Mouse (Mus musculus): Measurements from ENCODE around the gene Zfp189. TPM values are rescaled to one million over a fixed set of nuclear protein-coding genes. Genes with fewer than 3 reads are reported as not detected.

Zfp189 gene
- polyA plus RNA-seq, 1 experiment from 2014 or later = 11.8 TPM

DNA sequence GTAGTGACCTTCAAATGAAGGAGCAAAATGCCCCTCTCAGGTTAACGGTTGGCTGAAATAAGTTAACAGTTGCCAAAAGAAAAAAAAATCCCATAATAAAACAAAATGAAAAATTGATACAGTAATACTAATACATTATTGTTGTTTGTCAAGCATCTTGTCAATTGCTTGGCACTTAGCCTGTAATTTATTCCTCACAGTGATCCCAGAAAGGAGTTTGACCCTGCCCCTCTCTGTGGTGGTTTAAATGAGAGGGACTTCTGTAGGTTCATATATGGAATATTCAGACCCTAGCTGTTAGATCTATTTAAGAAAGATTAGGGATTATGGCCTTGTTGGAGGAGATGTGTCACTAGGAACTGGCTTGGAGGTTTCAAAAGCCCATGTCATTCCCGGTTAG is 25.1 kb downstream of the Zfp189 start:
- WGBS = 90% methylated on average over 2 of the region's 2 CpGs
- no peak for ATAC-seq (ENCODE audit: low FRiP score, low read depth)

DNA sequence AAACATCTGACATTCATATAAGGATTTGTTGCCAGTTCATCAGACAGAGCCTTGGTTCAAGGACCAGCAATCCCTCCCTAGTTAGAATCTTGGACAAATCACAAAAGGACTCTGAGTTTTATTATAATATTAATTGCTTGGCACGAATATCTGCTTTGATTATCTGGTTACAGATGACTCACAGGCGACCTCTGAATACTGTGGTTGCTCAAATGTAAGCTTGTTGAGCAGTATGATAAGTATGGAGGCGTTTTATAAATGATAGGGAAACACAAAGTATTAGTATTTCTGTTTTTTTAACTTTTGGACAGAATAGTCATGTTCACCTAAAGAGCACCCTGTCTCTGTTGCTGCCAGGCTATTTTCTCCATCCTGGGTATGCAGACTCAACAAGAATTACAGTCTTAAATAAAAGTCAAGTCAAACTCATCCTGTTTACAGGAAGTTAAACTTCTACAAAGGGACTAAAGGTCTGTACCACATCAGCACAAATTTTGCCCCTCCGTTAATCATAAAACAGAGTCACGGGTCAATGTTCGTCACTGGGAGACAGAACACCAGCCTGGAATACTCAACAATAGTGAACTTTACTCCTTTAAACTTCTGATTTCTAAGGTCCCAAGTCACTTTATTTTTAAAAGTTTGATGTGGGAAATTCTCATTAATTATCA is 26.0 kb downstream of the Zfp189 start:
- H3K4me3 ChIP-seq = no peak overlapping the region
- WGBS = 76% methylated on average over 6 of the region's 6 CpGs

More for the DNA sequence above, 25.1 kb downstream of the Zfp189 start:
- no peaks in the 10 kb centered on the region for H3K9me3 ChIP-seq
- no peak overlapping the region for H3K9ac ChIP-seq
- H3K4me3 ChIP-seq = no peak overlapping the region
- H3K4me2 ChIP-seq = no peak overlapping the region
- no peak overlapping the region for H3K27ac ChIP-seq (replicated peaks)
- H3K4me1 ChIP-seq (replicated peaks) = no peaks in the 10 kb centered on the region
- H3K36me3 ChIP-seq = no peaks in the 10 kb centered on the region
- H3K27me3 ChIP-seq = no peaks in the 10 kb centered on the region

DNA sequence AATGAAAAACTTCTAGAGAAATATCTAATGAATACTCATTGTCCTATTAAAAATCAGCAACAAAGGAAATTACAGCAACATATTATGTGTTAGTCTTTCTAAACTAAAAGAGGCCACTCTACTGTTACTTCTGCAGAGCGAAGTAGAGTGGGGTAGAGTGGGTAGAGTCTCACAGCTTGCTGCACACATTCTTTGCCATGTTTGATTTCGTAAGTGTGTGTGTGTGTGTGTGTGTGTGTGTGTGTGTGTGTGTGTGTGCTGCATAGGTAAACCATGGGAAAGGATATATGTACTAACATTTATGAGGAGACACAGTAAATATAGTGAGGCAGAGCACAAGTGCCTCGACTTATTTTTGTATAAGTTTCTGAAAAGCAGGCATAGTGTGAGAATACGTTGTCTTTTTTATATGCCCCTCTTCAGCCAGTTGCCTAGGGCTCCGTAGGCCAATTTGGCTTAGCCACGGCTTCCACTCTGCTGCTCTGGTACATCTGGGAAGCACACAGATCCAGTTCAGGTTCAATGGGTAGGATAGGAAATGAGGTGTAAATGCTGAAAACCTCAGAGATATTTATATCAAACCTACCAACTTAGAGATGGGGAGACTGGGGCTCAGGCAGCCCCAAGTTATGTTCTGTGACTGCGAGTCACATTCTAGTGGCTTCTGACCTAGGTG is 26.7 kb downstream of the Zfp189 start:
- H3K4me3 ChIP-seq = no peak overlapping the region
- H3K27me3 ChIP-seq = no peaks in the 10 kb centered on the region
- H3K4me2 ChIP-seq = no peak overlapping the region
- WGBS = 87% methylated on average over 7 of the region's 7 CpGs
- no peak for ATAC-seq (ENCODE audit: low FRiP score, low read depth)
- no peaks in the 10 kb centered on the region for H3K9me3 ChIP-seq
- H3K9ac ChIP-seq = no peak overlapping the region
- H3K36me3 ChIP-seq = no peaks in the 10 kb centered on the region
- H3K27ac ChIP-seq (replicated peaks) = no peak overlapping the region
- H3K4me1 ChIP-seq (replicated peaks) = no peaks in the 10 kb centered on the region

More for the DNA sequence above, 26.0 kb downstream of the Zfp189 start:
- Histone ChIP-seq H3K4me1 (replicated peaks) (no peaks in the 10 kb centered on the region), H3K9me3 (no peaks in the 10 kb centered on the region), H3K4me2 (no peak overlapping the region), H3K36me3 (no peaks in the 10 kb centered on the region), H3K27me3 (no peaks in the 10 kb centered on the region), H3K9ac (no peak overlapping the region), H3K27ac (replicated peaks) (no peak overlapping the region)
- ATAC-seq (ENCODE audit: low FRiP score, low read depth) = no peak

DNA sequence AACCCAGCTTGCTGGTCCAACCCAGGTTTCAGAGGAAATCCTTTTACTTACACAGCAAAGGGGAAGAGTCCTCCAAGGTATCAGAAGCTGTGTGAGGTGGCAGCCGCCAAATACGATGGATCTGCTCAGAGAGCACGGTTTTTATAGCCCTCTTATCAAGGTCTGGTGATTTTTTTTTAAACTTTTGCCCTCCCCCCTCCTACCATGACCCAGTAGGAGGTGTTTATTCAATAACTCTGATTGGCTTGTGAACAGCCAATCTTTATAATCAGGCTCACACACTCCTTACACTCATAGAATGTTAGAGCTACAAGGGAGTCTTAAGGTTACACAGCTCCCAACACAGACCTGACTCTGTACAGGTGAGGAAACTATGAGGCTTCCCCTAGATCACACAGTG is 28.4 kb downstream of the Zfp189 start, which contains the start of gene Aldob:
TSS of gene Aldob (minus strand) at position 164 of the 400 bp plus-strand sequence.
- Histone ChIP-seq H3K9me3 (no peaks in the 10 kb centered on the region), H3K36me3 (no peaks in the 10 kb centered on the region), H3K4me3 (no peak within 1 kb of the TSS), H3K9ac (no peak within 1 kb of the TSS), H3K4me1 (replicated peaks) (no peaks in the 10 kb centered on the region), H3K27me3 (no peaks in the 10 kb centered on the region), H3K27ac (replicated peaks) (no peak within 1 kb of the TSS), H3K4me2 (no peak within 1 kb of the TSS)
- no peak for ATAC-seq (ENCODE audit: low FRiP score, low read depth)
- 73% methylated on average over 3 of the region's 3 CpGs for WGBS

DNA sequence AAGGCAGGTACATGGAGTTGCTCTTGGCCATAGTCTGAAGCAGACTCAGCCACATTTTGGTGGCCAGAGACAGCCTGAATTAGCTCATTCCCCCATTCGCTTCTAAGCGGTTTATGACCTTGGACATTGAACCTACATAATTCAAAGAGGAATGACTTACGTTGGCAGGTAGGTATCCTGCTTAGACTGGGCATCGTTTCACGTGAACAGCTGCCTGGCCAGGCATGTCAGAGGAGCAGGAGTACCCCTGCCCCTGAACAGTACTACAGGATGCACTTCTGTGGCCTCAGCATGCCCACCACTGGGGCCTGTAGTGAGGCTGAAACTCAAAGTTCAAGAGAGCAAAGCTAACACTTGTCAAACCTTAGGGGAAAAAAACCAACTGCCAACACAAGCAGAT is 32.4 kb downstream of the Zfp189 start:
- Histone ChIP-seq H3K4me1 (replicated peaks) (no peaks in the 10 kb centered on the region), H3K9ac (no peak overlapping the region), H3K9me3 (no peaks in the 10 kb centered on the region), H3K36me3 (no peaks in the 10 kb centered on the region), H3K27ac (replicated peaks) (no peak overlapping the region), H3K27me3 (no peaks in the 10 kb centered on the region), H3K4me2 (no peak overlapping the region), H3K4me3 (no peak overlapping the region)
- ATAC-seq (ENCODE audit: low FRiP score, low read depth) = no peak
- 89% methylated on average over 5 of the region's 5 CpGs for WGBS

DNA sequence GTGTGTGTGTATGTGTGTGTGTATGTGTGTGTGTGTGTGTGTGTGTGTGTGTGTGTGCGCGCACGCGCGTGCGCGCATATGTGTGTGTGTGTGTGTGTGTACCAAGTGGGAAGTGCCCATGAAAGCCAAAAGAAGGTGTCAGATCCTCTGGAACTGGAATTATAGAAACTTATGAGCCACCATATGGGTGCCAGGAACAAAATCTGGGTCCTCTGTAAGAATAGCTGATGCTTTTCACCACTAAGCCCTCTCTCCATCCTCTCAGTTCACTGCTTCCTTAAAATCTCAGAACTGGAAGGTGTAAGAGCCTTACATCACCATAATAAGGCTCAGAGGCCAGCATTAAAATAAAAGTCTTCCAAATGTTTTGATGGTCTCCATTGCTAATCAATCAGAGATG is 36.4 kb downstream of the Zfp189 start:
- Histone ChIP-seq H3K4me3 (no peak overlapping the region), H3K9ac (no peak overlapping the region), H3K9me3 (no peaks in the 10 kb centered on the region), H3K27me3 (no peaks in the 10 kb centered on the region), H3K4me2 (no peak overlapping the region), H3K4me1 (replicated peaks) (0 out of 2 replicates have a peak, but pooled peaks cover 5% of the 10 kb centered on the region), H3K36me3 (no peaks in the 10 kb centered on the region), H3K27ac (replicated peaks) (no peak overlapping the region)
- 96% methylated on average over 7 of the region's 7 CpGs for WGBS
- no peak for ATAC-seq (ENCODE audit: low FRiP score, low read depth)

DNA sequence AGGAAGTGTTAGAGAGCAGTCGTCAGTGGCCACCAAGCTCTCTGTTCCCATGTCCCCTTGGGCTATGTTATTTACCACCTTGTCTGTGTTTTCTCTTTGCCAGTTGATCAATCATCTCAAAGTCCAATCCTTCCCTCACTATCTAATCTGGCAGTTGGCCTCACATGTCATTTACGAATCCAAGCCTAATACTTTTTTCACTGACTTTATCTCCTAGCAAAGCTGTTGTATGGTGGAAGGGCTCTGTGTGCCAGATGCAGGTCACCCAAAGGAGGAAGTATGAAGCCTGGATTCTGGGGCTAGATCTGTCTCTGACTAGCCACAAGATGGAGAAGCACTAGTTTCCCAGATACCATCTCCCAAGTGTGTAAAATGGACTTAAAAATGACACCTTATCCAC is 37.2 kb downstream of the Zfp189 start:
- Histone ChIP-seq H3K9me3 (no peaks in the 10 kb centered on the region), H3K27me3 (no peaks in the 10 kb centered on the region), H3K4me2 (no peak overlapping the region), H3K4me3 (no peak overlapping the region), H3K36me3 (no peaks in the 10 kb centered on the region), H3K4me1 (replicated peaks) (0 out of 2 replicates have a peak, but pooled peaks cover 5% of the 10 kb centered on the region), H3K27ac (replicated peaks) (no peak overlapping the region), H3K9ac (no peak overlapping the region)
- 91% methylated on average over 2 of the region's 2 CpGs for WGBS
- no peak for ATAC-seq (ENCODE audit: low FRiP score, low read depth)

DNA sequence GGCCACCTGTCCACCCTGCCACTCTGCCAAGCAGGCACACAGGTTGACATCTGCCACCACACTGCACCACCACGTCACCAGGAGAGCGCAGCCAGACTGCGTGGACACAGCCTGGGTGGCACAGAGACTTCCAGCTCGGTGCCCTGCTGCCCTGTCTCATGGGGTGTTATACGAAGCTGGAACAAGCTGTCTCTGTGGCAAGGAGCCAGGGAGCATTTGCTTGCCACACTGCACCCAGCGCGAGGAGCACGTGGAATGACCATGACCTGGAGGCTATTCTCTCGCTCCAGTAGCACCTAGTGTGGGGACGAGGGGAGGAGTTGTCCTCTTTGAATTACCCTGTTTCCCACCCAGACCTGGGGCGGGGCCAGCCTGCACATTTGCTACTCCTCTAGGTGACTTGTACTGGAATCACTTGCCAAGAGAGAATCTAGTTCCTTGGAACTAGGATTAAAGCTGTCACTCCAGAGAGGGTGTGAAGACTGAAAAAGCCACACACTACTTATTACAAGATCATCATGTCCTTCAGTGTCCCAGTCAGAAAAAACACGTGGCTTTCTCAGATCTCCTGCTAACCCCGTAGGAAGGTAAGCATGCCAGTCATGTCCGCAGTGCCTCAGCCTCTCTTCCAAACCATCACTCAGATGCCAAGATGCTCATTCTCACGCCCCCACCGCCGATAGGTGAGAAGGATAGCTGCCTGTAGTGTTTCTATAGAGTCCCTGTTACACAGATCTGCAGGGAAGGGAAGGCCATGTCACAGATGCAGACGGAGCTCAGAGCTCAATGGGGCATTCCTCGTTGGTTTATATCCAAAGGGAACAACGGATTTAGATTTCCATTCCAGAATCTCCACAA is 39.2 kb downstream of the Zfp189 start:
- H3K4me2 ChIP-seq = 0 out of 2 replicates have a peak overlapping the region, but pooled peaks have one; percentile 6
- H3K4me1 ChIP-seq (replicated peaks) = 0 out of 2 replicates have a peak, but pooled peaks cover 5% of the 10 kb centered on the region
- no peaks in the 10 kb centered on the region for H3K27me3 ChIP-seq
- 59% methylated on average over 20 of the region's 20 CpGs for WGBS
- H3K9ac ChIP-seq = no peak overlapping the region
- no peaks in the 10 kb centered on the region for H3K36me3 ChIP-seq
- H3K9me3 ChIP-seq = no peaks in the 10 kb centered on the region
- no peak overlapping the region for H3K4me3 ChIP-seq
- ATAC-seq (ENCODE audit: low FRiP score, low read depth) = peak; percentile 66; the same call in 1 of the 2 replicates
- no peak overlapping the region for H3K27ac ChIP-seq (replicated peaks)

DNA sequence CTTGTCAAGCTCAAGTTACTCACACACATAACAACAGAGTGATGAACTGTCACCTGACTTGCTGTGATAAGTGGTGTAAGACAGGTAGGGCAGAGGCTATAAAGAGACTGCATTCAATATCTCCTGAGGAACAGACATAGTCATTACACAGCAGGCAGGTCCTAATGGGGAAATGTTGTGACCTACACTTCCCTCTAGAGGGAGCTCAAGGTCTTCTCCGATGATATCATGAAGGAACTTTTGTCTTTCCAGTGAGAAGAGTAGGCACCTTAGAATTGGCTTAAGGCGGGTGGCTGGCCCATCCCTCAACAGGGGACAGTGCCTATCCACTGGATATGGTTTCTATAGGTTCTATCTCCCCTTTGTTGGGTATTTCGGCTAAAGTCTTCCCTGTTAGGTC is 46.6 kb downstream of the Zfp189 start:
- Histone ChIP-seq H3K27ac (replicated peaks) (no peak overlapping the region), H3K4me1 (replicated peaks) (no peaks in the 10 kb centered on the region), H3K4me2 (no peak overlapping the region), H3K36me3 (no peaks in the 10 kb centered on the region), H3K9ac (no peak overlapping the region), H3K4me3 (no peak overlapping the region), H3K27me3 (no peaks in the 10 kb centered on the region), H3K9me3 (no peaks in the 10 kb centered on the region)
- WGBS = 18% methylated on average over 3 of the region's 3 CpGs
- ATAC-seq (ENCODE audit: low FRiP score, low read depth) = peak; percentile 38; the same call in 1 of the 2 replicates

DNA sequence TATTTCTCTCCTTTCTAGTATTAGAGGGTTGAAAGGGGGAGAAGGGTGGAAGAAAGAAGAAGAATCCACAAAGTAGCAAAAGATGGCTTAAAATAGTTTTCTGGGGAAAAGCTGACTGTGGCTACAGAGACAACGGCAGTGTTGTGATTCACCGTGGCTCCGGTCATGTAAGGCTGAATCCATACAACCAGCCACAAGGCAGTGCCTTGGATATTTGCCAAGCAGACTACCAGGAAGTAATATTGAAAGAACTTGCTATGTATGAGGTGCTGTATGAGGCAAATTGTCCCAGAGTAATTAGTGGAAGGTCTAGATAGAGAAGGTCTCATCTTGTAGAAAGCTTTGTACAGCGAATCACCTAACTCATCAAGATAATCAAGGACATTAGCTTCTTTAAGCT is 51.2 kb downstream of the Zfp189 start:
- Histone ChIP-seq H3K27me3 (no peaks in the 10 kb centered on the region), H3K27ac (replicated peaks) (no peak overlapping the region), H3K4me3 (no peak overlapping the region), H3K4me2 (no peak overlapping the region), H3K9me3 (no peaks in the 10 kb centered on the region), H3K36me3 (no peaks in the 10 kb centered on the region), H3K4me1 (replicated peaks) (no peaks in the 10 kb centered on the region), H3K9ac (no peak overlapping the region)
- no peak for ATAC-seq (ENCODE audit: low FRiP score, low read depth)
- WGBS = 84% methylated on average over 4 of the region's 4 CpGs
